Mouse (Mus musculus): ENCODE measurements around the gene Ube4b. TPM values are rescaled to one million over a fixed set of nuclear protein-coding genes. Genes with fewer than 3 reads are reported as not detected.

Gene Ube4b
- polyA plus RNA-seq, 1 experiment from 2014 or later: 70.6 TPM

DNA sequence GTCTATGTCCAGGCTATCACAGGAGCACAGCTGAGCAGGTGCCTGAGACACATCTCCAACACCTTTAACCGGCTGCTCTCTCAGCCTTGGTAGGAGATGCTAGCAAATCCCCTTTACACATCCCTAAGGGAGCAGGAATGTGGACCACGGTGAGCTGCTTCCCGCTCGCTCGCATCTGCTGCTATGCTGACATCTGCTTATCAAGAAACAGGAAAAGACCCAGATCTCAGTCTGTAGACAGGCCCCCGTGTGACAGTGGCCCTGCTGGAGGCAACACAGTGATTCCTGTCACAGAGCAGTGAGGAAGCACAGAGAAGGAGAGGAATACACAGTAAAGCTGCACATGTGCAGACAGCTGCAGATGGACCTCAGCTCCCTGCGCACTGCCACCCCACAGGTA lies 90.2 kb downstream of the Ube4b start:
- peaks cover 8% of the 10 kb centered on the region; the same call in 1 of the 2 replicates for H3K36me3 ChIP-seq (ENCODE audit: control insufficient read depth, insufficient read depth, low read length)
- no peak overlapping the region for H3K4me3 ChIP-seq (ENCODE audit: low read depth, low read length)
- ATAC-seq (replicated peaks; ENCODE audit: low FRiP score) (no peak), DNase-seq (ENCODE audit: low spot score) (no peak)
- H3K27me3 ChIP-seq (ENCODE audit: control insufficient read depth, insufficient read depth, low read length): no peaks in the 10 kb centered on the region
- 89% methylated on average over 7 of the region's 7 CpGs for WGBS
- H3K9me3 ChIP-seq (ENCODE audit: control insufficient read depth, low read length): no peaks in the 10 kb centered on the region
- H3K9ac ChIP-seq (ENCODE audit: low read length): no peak overlapping the region
- no peaks in the 10 kb centered on the region for H3K4me1 ChIP-seq (replicated peaks; ENCODE audit: control insufficient read depth, insufficient read depth, low read length)
- no peak overlapping the region for H3K4me2 ChIP-seq (ENCODE audit: low read depth, low read length, severe bottlenecking)
- H3K27ac ChIP-seq (ENCODE audit: low read depth, low read length): no peak overlapping the region

DNA sequence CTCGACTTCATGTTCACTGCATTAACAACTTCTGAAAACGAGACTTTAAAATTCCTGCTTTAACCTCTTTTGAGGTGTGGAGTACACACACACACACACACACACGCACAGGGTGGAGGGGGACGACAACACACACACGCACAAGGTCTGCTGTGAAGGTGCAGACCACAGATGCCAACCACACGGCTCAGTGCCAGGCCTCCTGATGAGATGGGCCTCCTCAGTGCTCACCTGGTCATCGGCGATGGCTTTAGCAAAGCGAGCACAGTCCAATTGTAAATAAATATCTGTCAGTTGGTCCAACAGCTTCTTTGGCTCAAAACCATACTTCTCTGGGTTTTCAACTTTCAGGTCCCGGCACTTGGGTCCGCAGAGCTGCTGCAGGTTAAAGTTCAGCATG lies 91.7 kb downstream of the Ube4b start:
- 96% methylated on average over 11 of the region's 11 CpGs for WGBS
- peaks cover 16% of the 10 kb centered on the region for H3K36me3 ChIP-seq (ENCODE audit: control insufficient read depth, insufficient read depth, low read length)

GRCm38 (mm10) chr4:149332726-149333125 lies 93.8 kb downstream of the Ube4b start:
- Histone ChIP-seq H3K36me3 (ENCODE audit: control insufficient read depth, insufficient read depth, low read length) (peaks cover 21% of the 10 kb centered on the region), H3K4me2 (ENCODE audit: low read depth, low read length, severe bottlenecking) (no peak overlapping the region), H3K27me3 (ENCODE audit: control insufficient read depth, insufficient read depth, low read length) (no peaks in the 10 kb centered on the region), H3K27ac (ENCODE audit: low read depth, low read length) (no peak overlapping the region), H3K4me1 (replicated peaks; ENCODE audit: control insufficient read depth, insufficient read depth, low read length) (no peaks in the 10 kb centered on the region), H3K9me3 (ENCODE audit: control insufficient read depth, low read length) (no peaks in the 10 kb centered on the region), H3K4me3 (ENCODE audit: low read depth, low read length) (no peak overlapping the region), H3K9ac (ENCODE audit: low read length) (no peak overlapping the region)
- whole genome bisulfite sequencing: 93% methylated on average over 7 of the region's 7 CpGs
- DNase-seq (ENCODE audit: low spot score): no peak
- ATAC-seq (replicated peaks; ENCODE audit: low FRiP score): no peak

More for the DNA sequence above, 91.7 kb downstream of the Ube4b start:
- Histone ChIP-seq H3K4me2 (ENCODE audit: low read depth, low read length, severe bottlenecking) (no peak overlapping the region), H3K9me3 (ENCODE audit: control insufficient read depth, low read length) (no peaks in the 10 kb centered on the region), H3K9ac (ENCODE audit: low read length) (no peak overlapping the region), H3K27me3 (ENCODE audit: control insufficient read depth, insufficient read depth, low read length) (no peaks in the 10 kb centered on the region), H3K4me1 (replicated peaks; ENCODE audit: control insufficient read depth, insufficient read depth, low read length) (no peaks in the 10 kb centered on the region), H3K4me3 (ENCODE audit: low read depth, low read length) (no peak overlapping the region), H3K27ac (ENCODE audit: low read depth, low read length) (no peak overlapping the region)
- DNase-seq (ENCODE audit: low spot score): no peak
- no peak for ATAC-seq (replicated peaks; ENCODE audit: low FRiP score)

GRCm38 (mm10) chr4:149330495-149330894 lies 96.1 kb downstream of the Ube4b start:
- no peak for ATAC-seq (replicated peaks; ENCODE audit: low FRiP score)
- Histone ChIP-seq H3K9ac (ENCODE audit: low read length) (no peak overlapping the region), H3K27ac (ENCODE audit: low read depth, low read length) (no peak overlapping the region), H3K4me3 (ENCODE audit: low read depth, low read length) (no peak overlapping the region), H3K27me3 (ENCODE audit: control insufficient read depth, insufficient read depth, low read length) (no peaks in the 10 kb centered on the region), H3K4me1 (replicated peaks; ENCODE audit: control insufficient read depth, insufficient read depth, low read length) (no peaks in the 10 kb centered on the region), H3K9me3 (ENCODE audit: control insufficient read depth, low read length) (no peaks in the 10 kb centered on the region), H3K36me3 (ENCODE audit: control insufficient read depth, insufficient read depth, low read length) (peaks cover 21% of the 10 kb centered on the region), H3K4me2 (ENCODE audit: low read depth, low read length, severe bottlenecking) (no peak overlapping the region)
- DNase-seq (ENCODE audit: low spot score): no peak
- 96% methylated on average over 5 of the region's 5 CpGs for WGBS

DNA sequence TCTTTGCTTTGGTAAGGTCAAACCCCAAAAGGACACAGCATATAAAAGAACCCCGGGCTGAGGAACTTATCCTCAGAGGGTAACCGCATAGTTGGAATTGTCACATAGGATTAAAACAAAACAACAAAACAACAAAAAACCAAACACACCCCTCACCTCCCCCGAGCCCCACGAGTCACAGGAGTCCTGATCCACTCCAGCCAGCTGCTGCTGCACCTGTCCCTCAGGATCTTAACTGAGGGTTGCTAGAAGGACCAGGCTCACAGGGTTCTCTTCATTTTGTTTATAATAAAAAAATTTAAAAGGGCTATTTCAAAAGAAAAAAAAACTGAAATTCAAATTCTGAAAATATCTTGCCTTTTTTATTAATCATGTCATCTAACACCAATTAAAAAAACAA lies 97.8 kb downstream of the Ube4b start:
- H3K4me3 ChIP-seq (ENCODE audit: low read depth, low read length): no peak overlapping the region
- H3K4me2 ChIP-seq (ENCODE audit: low read depth, low read length, severe bottlenecking): no peak overlapping the region
- no peaks in the 10 kb centered on the region for H3K27me3 ChIP-seq (ENCODE audit: control insufficient read depth, insufficient read depth, low read length)
- no peak overlapping the region for H3K9ac ChIP-seq (ENCODE audit: low read length)
- DNase-seq (ENCODE audit: low spot score) (no peak), ATAC-seq (replicated peaks; ENCODE audit: low FRiP score) (no peak)
- no peak overlapping the region for H3K27ac ChIP-seq (ENCODE audit: low read depth, low read length)
- WGBS: 86% methylated on average over 4 of the region's 4 CpGs
- no peaks in the 10 kb centered on the region for H3K9me3 ChIP-seq (ENCODE audit: control insufficient read depth, low read length)
- peaks cover 17% of the 10 kb centered on the region for H3K36me3 ChIP-seq (ENCODE audit: control insufficient read depth, insufficient read depth, low read length)
- H3K4me1 ChIP-seq (replicated peaks; ENCODE audit: control insufficient read depth, insufficient read depth, low read length): no peaks in the 10 kb centered on the region

DNA sequence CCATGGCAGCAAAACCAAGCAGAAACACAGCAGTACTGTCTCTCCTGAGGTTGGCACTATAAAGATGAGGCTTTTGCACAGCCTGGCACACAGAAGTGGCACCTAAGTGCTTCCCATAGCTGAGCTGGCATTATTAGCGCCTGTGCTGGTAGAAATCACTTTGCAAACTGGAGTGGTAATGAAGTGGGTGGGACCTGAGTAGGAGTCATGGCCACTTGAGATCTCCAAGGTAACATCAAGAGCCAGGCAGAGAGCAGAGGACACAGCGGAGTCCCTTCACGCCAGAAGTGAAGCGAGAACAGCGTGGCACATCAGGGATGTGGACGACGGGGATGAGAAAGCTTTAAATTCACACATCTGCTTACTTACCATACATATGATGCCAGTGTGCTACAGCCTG lies 99.3 kb downstream of the Ube4b start:
- ATAC-seq (replicated peaks; ENCODE audit: low FRiP score) (no peak), DNase-seq (ENCODE audit: low spot score) (no peak)
- Histone ChIP-seq H3K9ac (ENCODE audit: low read length) (no peak overlapping the region), H3K36me3 (ENCODE audit: control insufficient read depth, insufficient read depth, low read length) (peaks cover 13% of the 10 kb centered on the region), H3K27ac (ENCODE audit: low read depth, low read length) (no peak overlapping the region), H3K4me2 (ENCODE audit: low read depth, low read length, severe bottlenecking) (no peak overlapping the region), H3K4me3 (ENCODE audit: low read depth, low read length) (no peak overlapping the region), H3K27me3 (ENCODE audit: control insufficient read depth, insufficient read depth, low read length) (no peaks in the 10 kb centered on the region), H3K9me3 (ENCODE audit: control insufficient read depth, low read length) (no peaks in the 10 kb centered on the region), H3K4me1 (replicated peaks; ENCODE audit: control insufficient read depth, insufficient read depth, low read length) (no peaks in the 10 kb centered on the region)
- 88% methylated on average over 7 of the region's 7 CpGs for WGBS

- H3K9me3 ChIP-seq (ENCODE audit: control insufficient read depth, low read length): no peaks in the 10 kb centered on the region
- no peaks in the 10 kb centered on the region for H3K27me3 ChIP-seq (ENCODE audit: control insufficient read depth, insufficient read depth, low read length)
- peaks cover 6% of the 10 kb centered on the region for H3K36me3 ChIP-seq (ENCODE audit: control insufficient read depth, insufficient read depth, low read length)
- H3K4me1 ChIP-seq (replicated peaks; ENCODE audit: control insufficient read depth, insufficient read depth, low read length): no peaks in the 10 kb centered on the region
- H3K4me2 ChIP-seq (ENCODE audit: low read depth, low read length, severe bottlenecking): no peak overlapping the region
- ATAC-seq (replicated peaks; ENCODE audit: low FRiP score): no peak
- no peak overlapping the region for H3K9ac ChIP-seq (ENCODE audit: low read length)
- 90% methylated on average over 10 of the region's 10 CpGs for WGBS
- H3K27ac ChIP-seq (ENCODE audit: low read depth, low read length): no peak overlapping the region
- DNase-seq (ENCODE audit: low spot score): no peak
- no peak overlapping the region for H3K4me3 ChIP-seq (ENCODE audit: low read depth, low read length)
Measured at GRCm38 (mm10) chr4:149325411-149326162, 101.0 kb downstream of the Ube4b start.

DNA sequence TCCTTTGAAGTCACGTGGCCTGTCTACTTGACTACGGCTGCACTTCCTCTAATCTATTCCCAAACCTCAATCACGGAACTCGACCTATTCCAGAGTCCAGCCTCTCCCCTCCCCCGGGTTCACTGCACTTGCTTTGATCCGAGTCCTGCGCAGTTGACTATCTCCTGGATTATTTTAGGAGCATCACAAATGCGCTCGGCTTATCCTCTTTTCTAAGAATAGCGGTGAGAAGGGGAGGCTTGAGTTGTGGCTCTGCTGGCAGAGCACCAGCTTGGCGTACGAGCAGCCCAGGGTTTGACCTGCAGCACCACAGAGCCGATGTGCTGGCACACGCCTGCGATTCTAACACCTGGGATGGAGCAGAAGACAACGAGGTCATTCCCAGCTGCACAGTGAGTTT lies 102.8 kb downstream of the Ube4b start:
- Histone ChIP-seq H3K4me1 (replicated peaks; ENCODE audit: control insufficient read depth, insufficient read depth, low read length) (no peaks in the 10 kb centered on the region), H3K27ac (ENCODE audit: low read depth, low read length) (no peak overlapping the region), H3K4me3 (ENCODE audit: low read depth, low read length) (no peak overlapping the region), H3K4me2 (ENCODE audit: low read depth, low read length, severe bottlenecking) (no peak overlapping the region), H3K27me3 (ENCODE audit: control insufficient read depth, insufficient read depth, low read length) (no peaks in the 10 kb centered on the region), H3K36me3 (ENCODE audit: control insufficient read depth, insufficient read depth, low read length) (no peaks in the 10 kb centered on the region; the same call in 1 of the 2 replicates), H3K9me3 (ENCODE audit: control insufficient read depth, low read length) (no peaks in the 10 kb centered on the region), H3K9ac (ENCODE audit: low read length) (no peak overlapping the region)
- DNase-seq (ENCODE audit: low spot score) (no peak), ATAC-seq (replicated peaks; ENCODE audit: low FRiP score) (no peak)
- 88% methylated on average over 16 of the region's 16 CpGs for WGBS

- no peak for DNase-seq (ENCODE audit: low spot score)
- no peak overlapping the region for H3K4me3 ChIP-seq (ENCODE audit: low read depth, low read length)
- no peak overlapping the region for H3K4me2 ChIP-seq (ENCODE audit: low read depth, low read length, severe bottlenecking)
- H3K27me3 ChIP-seq (ENCODE audit: control insufficient read depth, insufficient read depth, low read length): no peaks in the 10 kb centered on the region
- no peaks in the 10 kb centered on the region; the same call in 1 of the 2 replicates for H3K36me3 ChIP-seq (ENCODE audit: control insufficient read depth, insufficient read depth, low read length)
- H3K27ac ChIP-seq (ENCODE audit: low read depth, low read length): no peak overlapping the region
- ATAC-seq (replicated peaks; ENCODE audit: low FRiP score): no peak
- H3K4me1 ChIP-seq (replicated peaks; ENCODE audit: control insufficient read depth, insufficient read depth, low read length): peaks cover under 1% of the 10 kb centered on the region; the same call in 1 of the 2 replicates
- H3K9me3 ChIP-seq (ENCODE audit: control insufficient read depth, low read length): no peaks in the 10 kb centered on the region
- WGBS: 83% methylated on average over 6 of the region's 6 CpGs
- no peak overlapping the region for H3K9ac ChIP-seq (ENCODE audit: low read length)
Measured at GRCm38 (mm10) chr4:149322718-149323117, 103.8 kb downstream of the Ube4b start.

Data from forebrain, embryonic 11.5 days (tissue).